Mouse (Mus musculus) cerebellum, postnatal 10 days (tissue): Measurements from ENCODE around the gene Cct2.

Experiments
- DNase-seq, 2 experiments: peaks; one replicate each; pipeline ENCODE4 v3.0.0; 2021; ENCODE audit warnings: mixed read lengths in 2 of 2

Cct2 gene

GRCm38 (mm10) chr10:117063254-117064021 is at the start of gene Cct2:
TSS of gene Cct2 (minus strand) at chr10:117063814.
- peak; percentile 98 for DNase-seq

- no peak for DNase-seq
Measured at GRCm38 (mm10) chr10:117112545-117112944, 48.9 kb upstream of the Cct2 start.

DNA sequence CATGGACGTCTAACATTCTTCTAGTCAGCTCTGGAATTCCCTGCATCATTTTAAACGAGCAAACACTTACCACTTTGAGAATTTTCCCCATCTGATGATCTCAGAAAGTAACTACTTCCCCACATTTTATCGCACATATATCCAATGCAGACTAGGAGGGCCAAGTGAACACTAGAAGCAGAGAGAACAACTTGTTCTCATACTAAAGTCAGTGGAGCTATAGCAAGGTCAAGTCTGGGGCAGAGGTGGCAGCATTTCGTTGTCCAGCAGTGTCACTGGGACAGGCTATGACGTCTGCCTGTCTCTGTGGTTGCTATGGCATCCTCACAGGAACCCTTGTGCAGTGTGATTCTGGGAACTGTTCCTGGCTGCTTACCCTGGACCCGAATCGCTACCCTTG is 47.8 kb upstream of the Cct2 start:
- DNase-seq, result no peak

DNA sequence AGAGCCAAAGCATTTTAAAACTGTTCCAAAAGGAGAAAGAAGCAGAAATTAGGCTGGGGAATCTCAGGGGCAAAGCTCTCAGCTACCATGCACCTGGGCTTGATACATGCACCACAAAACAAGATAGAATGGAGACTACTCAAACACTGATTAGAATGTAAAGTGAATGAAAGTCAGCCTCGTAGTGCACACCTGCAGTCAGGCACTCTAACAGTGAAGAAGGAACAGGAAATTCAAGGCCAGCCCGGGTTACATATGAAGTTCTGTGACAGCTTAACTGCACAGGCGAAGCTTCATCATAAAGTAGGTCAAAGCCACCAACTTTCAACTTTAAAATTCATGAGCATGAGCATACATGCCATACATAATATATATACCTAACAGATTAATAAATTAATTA is 46.7 kb upstream of the Cct2 start:
- no peak for DNase-seq

DNA sequence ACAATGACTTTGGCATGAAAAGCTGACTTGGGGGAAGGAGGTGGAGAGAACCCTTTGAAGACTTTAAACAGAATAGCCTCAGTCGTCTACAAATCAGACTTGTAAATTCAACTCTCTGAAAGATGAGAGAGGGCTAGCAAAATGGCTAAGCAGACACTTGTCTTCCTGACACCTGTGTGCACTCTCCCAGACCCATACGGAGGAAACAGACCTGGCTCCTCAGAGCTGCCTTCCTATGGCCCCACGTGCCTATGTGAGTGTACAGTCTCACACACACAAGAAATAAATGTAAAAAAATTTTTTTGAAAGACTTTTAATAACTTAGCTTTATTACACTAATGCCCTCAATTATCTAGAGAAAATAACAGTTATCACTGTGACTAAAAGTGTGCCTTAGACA is 43.1 kb upstream of the Cct2 start:
- no peak for DNase-seq

GRCm38 (mm10) chr10:117106244-117106643 is 42.6 kb upstream of the Cct2 start:
- no peak for DNase-seq

DNA sequence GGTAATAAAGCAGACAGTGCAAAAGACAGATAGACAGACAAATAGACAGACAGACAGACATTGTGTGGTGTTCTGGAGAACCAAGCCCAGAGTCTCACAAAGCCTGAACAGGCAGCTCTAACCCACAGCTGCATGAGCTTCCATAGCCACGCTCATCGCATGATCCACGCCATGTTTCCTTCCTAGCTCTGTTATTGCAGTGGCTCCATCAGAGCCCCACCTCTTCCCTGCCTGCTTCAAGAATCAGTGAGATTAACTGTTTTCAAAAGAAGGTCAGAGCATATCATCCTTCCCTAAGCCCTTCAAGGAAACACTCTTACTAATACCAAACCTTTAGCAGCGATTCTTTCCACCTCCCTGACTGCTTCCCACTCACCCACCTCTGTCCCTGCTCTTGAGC is 41.4 kb upstream of the Cct2 start:
- no peak for DNase-seq

- DNase-seq, result no peak
Measured at GRCm38 (mm10) chr10:117103854-117104598, 40.4 kb upstream of the Cct2 start.

DNA sequence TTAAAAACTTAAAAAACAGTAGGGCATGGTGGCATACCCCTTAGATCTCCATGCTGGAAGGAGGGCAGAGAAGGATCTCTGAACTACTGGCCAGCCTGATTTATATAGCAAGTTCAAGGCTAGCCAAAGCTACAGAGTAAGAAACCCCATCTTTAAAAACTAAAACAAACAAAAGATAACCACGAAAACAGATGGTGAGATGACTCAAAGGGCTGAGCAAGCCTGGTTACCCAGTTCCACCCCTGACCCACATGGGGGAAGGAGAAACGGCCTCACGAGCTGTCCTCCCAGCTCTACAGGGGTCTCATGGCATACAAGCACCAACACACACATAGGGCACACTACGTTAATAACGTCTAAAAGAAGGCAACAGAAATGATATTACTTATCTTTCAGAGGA is 36.6 kb upstream of the Cct2 start:
- DNase-seq, result no peak

- no peak for DNase-seq
Measured at GRCm38 (mm10) chr10:117097116-117097698, 33.6 kb upstream of the Cct2 start.

- no peak for DNase-seq
Measured at GRCm38 (mm10) chr10:117096096-117096495, 32.5 kb upstream of the Cct2 start.

DNA sequence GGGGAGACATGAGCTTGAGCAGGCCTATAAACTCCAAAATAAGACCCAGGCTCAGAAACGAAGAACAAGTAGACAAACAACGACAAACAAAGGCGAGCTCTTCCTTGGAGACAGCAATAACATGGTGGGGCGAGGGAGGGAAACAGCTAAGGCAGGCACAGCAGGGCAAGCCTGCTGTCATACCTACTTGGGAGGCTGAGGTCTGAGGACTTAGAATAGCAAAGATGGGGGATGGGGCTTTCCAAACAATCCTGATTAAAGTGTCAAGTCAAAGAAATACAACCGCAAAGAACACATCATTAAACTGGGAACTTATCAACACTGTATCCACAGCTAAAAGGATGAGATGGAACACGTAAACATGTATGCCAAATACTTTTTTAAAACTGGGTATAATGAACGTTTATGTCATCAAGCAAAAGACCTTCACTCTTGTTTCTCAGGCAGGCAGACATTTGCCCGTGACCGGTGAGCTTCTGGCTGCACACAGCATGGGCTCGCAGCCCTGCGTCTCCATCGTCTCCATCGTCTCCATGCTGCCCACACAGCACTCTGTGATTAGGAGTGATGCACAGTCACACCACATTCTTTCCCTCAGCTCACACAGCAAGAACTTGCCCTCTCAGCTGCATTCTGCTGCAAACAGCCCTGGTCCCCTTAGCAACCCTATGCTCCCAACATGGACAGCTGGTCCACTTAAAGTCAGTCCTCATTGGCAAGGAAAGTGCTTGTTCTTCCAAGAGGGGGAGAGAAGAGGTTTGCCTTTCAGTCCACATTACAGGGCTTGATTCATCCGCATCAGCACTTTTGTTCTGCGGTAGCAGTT is 31.1 kb upstream of the Cct2 start:
- DNase-seq, result peak; percentile 53 to 68

DNA sequence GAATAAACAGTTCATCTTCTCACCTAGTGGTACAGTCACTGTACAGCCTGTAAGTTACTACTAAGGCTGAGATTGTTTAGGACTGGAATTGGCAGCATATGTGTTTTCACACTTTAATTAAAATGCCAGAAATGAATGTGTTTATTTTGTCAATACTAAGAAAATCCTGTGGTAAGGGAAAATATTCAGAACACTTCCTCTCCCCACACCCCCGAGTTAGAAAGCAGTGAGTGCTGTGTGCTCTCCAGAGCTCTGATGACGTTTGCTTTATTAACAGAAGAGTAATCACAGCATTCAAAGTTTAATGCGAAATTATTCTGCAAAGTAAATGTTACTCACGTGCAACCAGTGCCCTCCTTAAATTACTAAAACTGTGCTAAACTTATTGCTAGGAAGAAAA is 26.0 kb upstream of the Cct2 start:
- DNase-seq, result no peak

DNA sequence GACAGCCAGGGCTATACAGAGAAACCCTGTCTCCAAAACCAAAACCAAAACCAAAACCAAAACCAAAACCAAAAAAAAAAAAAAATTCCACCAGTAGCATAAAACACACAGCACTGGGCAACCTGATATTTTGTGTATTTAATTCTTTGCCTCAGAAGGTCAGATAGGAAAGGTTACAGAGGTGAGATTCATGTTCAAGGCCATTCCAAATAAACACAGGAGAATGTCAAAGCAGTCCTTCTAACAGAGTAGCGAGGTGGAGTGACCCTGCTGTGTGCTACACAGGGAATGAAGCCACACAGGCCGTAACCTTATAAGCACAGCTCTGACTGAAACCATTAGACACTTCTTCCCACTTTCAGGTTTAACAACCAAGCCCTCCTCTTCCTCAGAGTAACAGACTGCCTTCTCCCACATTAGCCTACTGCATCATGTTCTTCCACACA is 18.3 kb upstream of the Cct2 start:
- DNase-seq, result no peak

DNA sequence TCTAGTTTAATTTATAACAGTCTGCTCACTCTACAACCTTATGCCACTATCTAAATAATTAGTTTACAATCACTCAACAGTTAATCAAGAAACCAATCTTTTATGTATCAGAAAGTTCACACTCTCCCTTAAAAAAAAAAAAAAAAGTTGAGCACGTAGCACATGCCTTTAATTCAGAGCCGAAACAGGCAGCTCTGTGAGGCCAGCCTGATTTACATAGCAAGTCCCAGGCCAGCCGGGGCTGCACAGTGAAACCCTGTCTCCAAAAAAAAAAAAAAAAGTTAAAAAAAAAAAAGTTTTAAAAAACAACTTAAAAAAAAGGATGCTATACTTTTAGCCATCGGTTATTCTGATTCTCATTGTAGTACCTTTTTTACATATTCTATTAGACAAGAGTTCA is 17.7 kb upstream of the Cct2 start:
- DNase-seq, result no peak

DNA sequence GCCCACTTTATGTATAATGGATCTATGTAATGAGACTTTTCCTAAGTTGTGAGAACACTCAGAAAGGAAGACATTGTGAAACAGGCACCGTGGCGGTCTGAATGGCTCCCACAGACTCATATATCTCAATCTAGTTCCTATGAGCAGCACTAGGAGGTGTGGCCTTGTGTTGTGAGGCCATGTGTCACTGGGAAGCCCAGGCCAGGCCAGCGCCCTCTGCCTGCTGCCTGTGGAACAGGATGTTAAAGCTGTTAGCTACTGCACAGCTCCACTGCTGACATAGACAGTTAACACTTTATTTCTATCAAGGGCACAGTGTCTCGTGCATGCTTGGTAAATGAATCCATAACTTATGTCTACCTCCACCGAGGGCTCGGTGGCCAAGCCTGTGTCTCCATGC is 14.7 kb upstream of the Cct2 start:
- peak; percentile 56 to 63 for DNase-seq

DNA sequence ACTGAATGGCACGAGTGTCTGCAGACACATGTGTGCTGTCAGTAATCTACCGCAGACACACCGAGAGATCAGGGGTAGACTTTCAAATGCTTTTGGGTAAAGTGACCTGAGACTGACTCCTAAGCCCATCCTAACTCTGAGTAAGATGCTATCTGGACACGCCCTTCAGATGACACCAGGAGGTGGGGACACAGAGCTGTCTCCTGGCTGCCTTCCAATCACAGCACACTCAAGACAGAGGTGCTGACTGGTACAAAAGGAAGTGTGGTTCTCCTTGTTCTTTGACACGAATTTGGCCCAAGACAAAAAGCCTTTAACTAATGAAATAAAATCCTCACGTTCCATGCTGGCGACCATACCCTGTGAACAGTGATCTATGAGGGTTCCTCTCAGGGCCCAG is 9.6 kb upstream of the Cct2 start:
- DNase-seq, result no peak

- no peak for DNase-seq
Measured at GRCm38 (mm10) chr10:117072191-117072888, 8.7 kb upstream of the Cct2 start.

DNA sequence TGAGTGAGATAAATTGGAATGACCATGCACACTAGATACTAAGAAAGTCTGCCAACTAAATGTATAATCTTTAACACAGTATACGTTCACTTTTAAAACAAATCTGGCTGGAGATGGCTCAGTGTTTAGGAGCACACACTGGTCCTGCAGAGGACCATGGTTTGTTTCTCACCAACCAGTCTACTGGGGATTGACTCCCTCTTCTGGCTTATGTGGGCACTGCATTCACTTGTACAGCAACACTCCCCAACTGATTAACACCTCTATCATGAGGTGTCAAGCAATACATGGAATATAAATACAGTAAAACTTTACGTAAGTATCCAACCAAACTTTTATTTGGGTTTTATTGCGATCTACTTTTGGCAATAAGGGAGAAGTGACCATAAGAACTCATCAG is 5.5 kb upstream of the Cct2 start:
- DNase-seq, result peak in 1 of 2 experiments; percentile 30

GRCm38 (mm10) chr10:117064076-117064475 is 462 bp upstream of the Cct2 start:
- peak in 1 of 2 experiments; percentile 26 for DNase-seq

- no peak for DNase-seq
Measured at GRCm38 (mm10) chr10:117062894-117063253, 740 bp downstream of the Cct2 start.

DNA sequence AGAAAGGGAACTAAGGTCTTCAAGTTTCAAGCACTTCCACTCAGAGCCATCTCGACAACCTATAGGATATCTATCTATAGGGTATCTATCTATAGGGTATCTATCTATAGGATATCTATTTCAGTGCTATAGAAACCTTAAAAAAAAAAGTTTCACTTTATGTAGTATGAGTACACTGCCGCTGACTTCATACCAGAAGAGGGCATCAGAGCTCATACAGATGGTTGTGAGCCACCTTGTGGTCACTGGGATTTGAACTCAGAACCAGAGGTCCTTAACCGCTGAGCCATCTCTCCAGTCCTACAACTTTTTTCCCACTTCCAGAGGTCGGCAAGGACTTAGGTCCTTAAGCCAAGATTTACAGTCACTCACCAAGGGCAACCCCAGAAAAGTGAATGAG is 7.9 kb downstream of the Cct2 start:
- no peak for DNase-seq
